In the genomic region with DNA sequence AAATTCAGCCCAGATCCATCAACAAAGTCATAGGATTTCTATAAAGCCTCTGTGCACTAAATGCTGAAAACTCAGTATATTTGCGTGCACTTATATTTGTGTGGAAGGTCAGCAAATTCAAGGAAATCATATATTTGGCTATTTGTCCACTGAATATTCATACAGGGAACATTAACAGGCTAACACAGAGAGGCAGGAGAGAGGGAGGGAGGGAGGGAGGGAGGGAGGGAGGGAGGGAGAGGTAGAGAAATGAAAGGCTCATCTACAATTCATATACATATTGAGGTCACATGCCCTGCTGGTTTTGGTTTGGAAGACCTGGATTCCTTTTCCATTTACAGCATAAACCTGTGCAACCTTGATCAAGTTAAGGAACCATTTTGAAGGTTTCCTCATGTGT, we compare ENCODE assay signal across 9 mouse cellular contexts.
DNase-seq lines count a peak whose midpoint lies in the region; ATAC-seq lines count a peak whose summit lies in the region.
"Had no signal": no experiment of that assay in that cellular context is flagged by ENCODE, and none has a peak within 500 bp of the region (broad histone marks: within the 10 kb centered on the region; RNA-seq: fewer than 3 reads in every experiment).

No protein-coding gene starts in this region.

- H3K36me3 ChIP-seq in lung, embryonic 15.5 days = no peaks in the 10 kb centered on the region
- no peaks in the 10 kb centered on the region for H3K36me3 ChIP-seq in forebrain, embryonic 15.5 days
- H3K36me3 ChIP-seq in limb, embryonic 10.5 days = no peaks in the 10 kb centered on the region
- H3K36me3 ChIP-seq in neural tube, embryonic 14.5 days (ENCODE audit: control insufficient read depth, insufficient read depth, low read length) = no peaks in the 10 kb centered on the region

- H3K4me2 ChIP-seq in lung, embryonic 15.5 days = peak overlapping the region; percentile 65
- H3K4me2 ChIP-seq in forebrain, embryonic 15.5 days (replicated peaks) = peak overlapping the region; percentile 73
- H3K4me2 ChIP-seq in neural tube, embryonic 14.5 days (ENCODE audit: low read depth, low read length) = peak overlapping the region; percentile 60

- no peaks in the 10 kb centered on the region for H3K4me1 ChIP-seq in lung, embryonic 15.5 days
- H3K4me1 ChIP-seq in forebrain, embryonic 15.5 days = peaks cover 3% of the 10 kb centered on the region
- no peaks in the 10 kb centered on the region for H3K4me1 ChIP-seq in limb, embryonic 10.5 days
- no peaks in the 10 kb centered on the region for H3K4me1 ChIP-seq in neural tube, embryonic 14.5 days (ENCODE audit: control insufficient read depth, insufficient read depth, low read length)

- no peak for DNase-seq in lung, postnatal 25 days (ENCODE audit: low spot score)
- no peak for DNase-seq in limb, embryonic 10.5 days (ENCODE audit: low spot score)
- no peak for DNase-seq in thymus, postnatal 14 days
- DNase-seq: thymus, adult 2 months had no signal

- H3K4me3 ChIP-seq in lung, embryonic 15.5 days = no peak overlapping the region; the same call in 1 of the 2 replicates
- H3K4me3 ChIP-seq in forebrain, embryonic 15.5 days = peak overlapping the region; percentile 46
- H3K4me3 ChIP-seq in limb, embryonic 10.5 days = peak overlapping the region; percentile 51
- H3K4me3 ChIP-seq in neural tube, embryonic 14.5 days (ENCODE audit: low read depth, low read length) = peak overlapping the region; percentile 41
- H3K4me3 ChIP-seq: erythroblast, embryonic 14.5 days had no signal

- H3K9me3 ChIP-seq in lung, embryonic 15.5 days = no peaks in the 10 kb centered on the region
- no peaks in the 10 kb centered on the region for H3K9me3 ChIP-seq in forebrain, embryonic 15.5 days
- H3K9me3 ChIP-seq in limb, embryonic 10.5 days (replicated peaks) = no peaks in the 10 kb centered on the region
- H3K9me3 ChIP-seq in neural tube, embryonic 14.5 days (ENCODE audit: control insufficient read depth, low read length) = no peaks in the 10 kb centered on the region

- no peak for ATAC-seq in lung, embryonic 15.5 days (ENCODE audit: borderline replicate concordance, extremely low read depth, low FRiP score, low TSS enrichment)
- no peak; the same call in 1 of the 2 replicates for ATAC-seq in forebrain, embryonic 15.5 days (replicated peaks)
- ATAC-seq in neural tube, embryonic 14.5 days (ENCODE audit: low read depth) = peak; percentile 38; the same call in 1 of the 2 replicates
- ATAC-seq in inflammation-experienced regulatory T-cells, adult 6 months = no peak

- H3K27me3 ChIP-seq in lung, embryonic 15.5 days = no peaks in the 10 kb centered on the region
- no peaks in the 10 kb centered on the region for H3K27me3 ChIP-seq in forebrain, embryonic 15.5 days
- no peaks in the 10 kb centered on the region for H3K27me3 ChIP-seq in limb, embryonic 10.5 days (ENCODE audit: low read depth, poor library complexity, severe bottlenecking)
- H3K27me3 ChIP-seq in neural tube, embryonic 14.5 days (ENCODE audit: control insufficient read depth, insufficient read depth, low read length) = no peaks in the 10 kb centered on the region

- H3K9ac ChIP-seq in lung, embryonic 15.5 days = peak overlapping the region; percentile 13; the same call in 1 of the 2 replicates
- peak overlapping the region; percentile 64 for H3K9ac ChIP-seq in forebrain, embryonic 15.5 days (replicated peaks)
- peak overlapping the region; percentile 57; the same call in 1 of the 2 replicates for H3K9ac ChIP-seq in neural tube, embryonic 14.5 days (replicated peaks; ENCODE audit: low read depth, low read length)

- WGBS in lung, embryonic 15.5 days = 76% methylated on average over 1 of the region's 1 CpGs
- 86% methylated on average over 1 of the region's 1 CpGs for WGBS in forebrain, embryonic 15.5 days
- 77% methylated on average over 1 of the region's 1 CpGs for WGBS in limb, embryonic 10.5 days
- 86% methylated on average over 1 of the region's 1 CpGs for WGBS in neural tube, embryonic 14.5 days

- H3K27ac ChIP-seq in lung, embryonic 15.5 days = no peak overlapping the region
- no peak overlapping the region for H3K27ac ChIP-seq in forebrain, embryonic 15.5 days (replicated peaks)
- no peak overlapping the region for H3K27ac ChIP-seq in limb, embryonic 10.5 days
- H3K27ac ChIP-seq in neural tube, embryonic 14.5 days (ENCODE audit: low read depth, low read length) = 0 out of 2 replicates have a peak overlapping the region, but pooled peaks have one; percentile 50

Comparison
In these comparisons a context has a peak if more than half of its experiments do, and no peak if none do; other contexts are left out.
1. H3K9ac ChIP-seq: peak in every context shown above with its lines; median percentile 64 in forebrain, embryonic 15.5 days; 57 in neural tube, embryonic 14.5 days; 13 in lung, embryonic 15.5 days.